Mouse (Mus musculus): ENCODE measurements around the gene Neu2.

DNA sequence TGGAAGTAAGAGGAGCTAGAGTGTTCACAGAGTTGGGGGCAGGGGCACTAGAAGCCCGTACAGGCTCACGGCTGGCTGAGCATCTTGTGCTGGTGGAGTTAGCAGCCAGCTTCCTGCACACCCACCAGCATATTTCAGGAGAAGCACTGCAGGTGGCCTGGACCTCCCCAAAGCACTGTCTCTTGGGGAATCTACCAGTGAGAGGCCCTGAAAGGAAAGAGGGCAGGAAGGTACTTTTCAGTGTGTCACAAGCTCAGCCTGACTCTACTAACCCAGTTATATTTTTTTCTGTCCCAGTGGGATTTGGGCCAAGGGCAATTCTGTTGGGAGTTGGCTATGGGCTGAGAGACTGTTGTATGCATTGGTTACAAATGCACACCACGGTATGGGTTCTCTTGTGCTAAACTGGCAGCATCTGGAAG is 112.2 kb downstream of the Neu2 start:
- no peak for TF ChIP-seq FLI1 (IDR thresholded peaks at IDR 0.05; ENCODE audit: low read length)
- TF ChIP-seq GATA1 (IDR thresholded peaks at IDR 0.05; ENCODE audit: borderline replicate concordance, low read length): no peak
